ENCODE assay signal across 9 mouse cellular contexts in genomic region chr10:68089435-68090196, GRCm38 (mm10).
DNase-seq lines count a peak whose midpoint lies in the region; ATAC-seq and TF ChIP-seq lines count a peak whose summit lies in the region.
"Had no signal": no experiment of that assay in that cellular context is flagged by ENCODE, and none has a peak within 500 bp of the region (broad histone marks: within the 10 kb centered on the region; RNA-seq: fewer than 3 reads in every experiment).

No protein-coding gene starts in this region.

- no peaks in the 10 kb centered on the region for H3K36me3 ChIP-seq in forebrain, postnatal 0 days (ENCODE audit: insufficient read depth)
- H3K36me3 ChIP-seq in forebrain, embryonic 15.5 days = no peaks in the 10 kb centered on the region
- peaks cover 8% of the 10 kb centered on the region; the same call in 1 of the 2 replicates for H3K36me3 ChIP-seq in limb, embryonic 15.5 days

- no peak overlapping the region for H3K4me3 ChIP-seq in forebrain, postnatal 0 days (ENCODE audit: low read depth, low read length)
- H3K4me3 ChIP-seq in forebrain, embryonic 15.5 days = no peak overlapping the region
- peak overlapping the region; percentile 19; the same call in 1 of the 2 replicates for H3K4me3 ChIP-seq in brown adipose tissue, adult 24 weeks (ENCODE audit: insufficient read depth, low read depth, low read length)
- no peak overlapping the region for H3K4me3 ChIP-seq in limb, embryonic 15.5 days

- no peak overlapping the region for H3K27ac ChIP-seq in forebrain, postnatal 0 days (ENCODE audit: low read depth, low read length)
- H3K27ac ChIP-seq in forebrain, embryonic 15.5 days (replicated peaks) = no peak overlapping the region
- H3K27ac ChIP-seq in brown adipose tissue, adult 24 weeks (replicated peaks; ENCODE audit: low read depth, low read length) = peak overlapping the region; percentile 97
- H3K27ac ChIP-seq in limb, embryonic 15.5 days = peak overlapping the region; percentile 38

- DNase-seq in forebrain, postnatal 0 days = no peak
- DNase-seq in 416B (ENCODE audit: low read depth) = peak; percentile 69
- DNase-seq in gastrocnemius, postnatal 10 days = no peak
- DNase-seq in neural tube, embryonic 10.5 days (ENCODE audit: extremely low spot score, low spot score) = no peak
- DNase-seq in urinary bladder, adult 2 months (ENCODE audit: low spot score) = no peak

- ATAC-seq in forebrain, postnatal 0 days = no peak
- no peak for ATAC-seq in forebrain, embryonic 15.5 days (replicated peaks)
- no peak for ATAC-seq in limb, embryonic 15.5 days (ENCODE audit: insufficient number of reproducible peaks, low FRiP score, low TSS enrichment, low read depth)

- no peaks in the 10 kb centered on the region for H3K9me3 ChIP-seq in forebrain, postnatal 0 days (ENCODE audit: low read length)
- no peaks in the 10 kb centered on the region for H3K9me3 ChIP-seq in forebrain, embryonic 15.5 days
- H3K9me3 ChIP-seq in limb, embryonic 15.5 days = no peaks in the 10 kb centered on the region

- no peak overlapping the region for H3K9ac ChIP-seq in forebrain, postnatal 0 days
- no peak overlapping the region for H3K9ac ChIP-seq in forebrain, embryonic 15.5 days (replicated peaks)
- H3K9ac ChIP-seq in limb, embryonic 15.5 days = no peak overlapping the region

- TF ChIP-seq CTCF in forebrain, postnatal 0 days (IDR thresholded peaks at IDR 0.05; ENCODE audit: low read depth) = peak; percentile 42

- H3K27me3 ChIP-seq in forebrain, postnatal 0 days (ENCODE audit: insufficient read depth, low read length) = no peaks in the 10 kb centered on the region
- H3K27me3 ChIP-seq in forebrain, embryonic 15.5 days = no peaks in the 10 kb centered on the region
- H3K27me3 ChIP-seq in limb, embryonic 15.5 days = no peaks in the 10 kb centered on the region
- H3K27me3 ChIP-seq: Patski had no signal

- 73% methylated on average over 15 of the region's 15 CpGs for WGBS in forebrain, postnatal 0 days
- 74% methylated on average over 15 of the region's 15 CpGs for WGBS in forebrain, embryonic 15.5 days
- 62% methylated on average over 15 of the region's 15 CpGs for WGBS in limb, embryonic 15.5 days

- H3K4me2 ChIP-seq in forebrain, postnatal 0 days (ENCODE audit: low read depth) = no peak overlapping the region
- H3K4me2 ChIP-seq in forebrain, embryonic 15.5 days (replicated peaks) = no peak overlapping the region
- H3K4me2 ChIP-seq in limb, embryonic 15.5 days = no peak overlapping the region

- no peaks in the 10 kb centered on the region for H3K4me1 ChIP-seq in forebrain, postnatal 0 days (ENCODE audit: insufficient read depth)
- H3K4me1 ChIP-seq in forebrain, embryonic 15.5 days = no peaks in the 10 kb centered on the region
- H3K4me1 ChIP-seq in brown adipose tissue, adult 24 weeks (ENCODE audit: control insufficient read depth, insufficient read depth, insufficient read length, low read length) = peaks cover 24% of the 10 kb centered on the region
- H3K4me1 ChIP-seq in limb, embryonic 15.5 days = peaks cover 19% of the 10 kb centered on the region

Comparison
In these comparisons a context has a peak if more than half of its experiments do, and no peak if none do; other contexts are left out.
1. H3K27ac ChIP-seq: peak in brown adipose tissue, adult 24 weeks (single experiment) and limb, embryonic 15.5 days (single experiment); none in forebrain, postnatal 0 days (single experiment) and forebrain, embryonic 15.5 days (single experiment).